Mouse (Mus musculus) olfactory bulb, adult 2 months (tissue): Measurements from ENCODE around the gene Gm20671.
"Not testable (repeated sequence)": the region's sequence is repeated elsewhere in the genome, so short reads cannot be mapped to it uniquely, and the experiment has no call there.

Experiments used
- CTCF ChIP-seq: fragments of 200-500 bp; IDR thresholded peaks from 2 replicates; pipeline ENCODE4 v1.5.1; 2012; ENCODE audit warnings: low read depth, mild to moderate bottlenecking, low read length, moderate library complexity; ENCODE audit not compliant: insufficient read depth
- POLR2A ChIP-seq: fragments of 200-500 bp; IDR thresholded peaks from 2 replicates; pipeline ENCODE4 v1.6.1; 2012; ENCODE audit warnings: mild to moderate bottlenecking, low read depth, low read length, moderate library complexity; ENCODE audit not compliant: insufficient read depth

DNA sequence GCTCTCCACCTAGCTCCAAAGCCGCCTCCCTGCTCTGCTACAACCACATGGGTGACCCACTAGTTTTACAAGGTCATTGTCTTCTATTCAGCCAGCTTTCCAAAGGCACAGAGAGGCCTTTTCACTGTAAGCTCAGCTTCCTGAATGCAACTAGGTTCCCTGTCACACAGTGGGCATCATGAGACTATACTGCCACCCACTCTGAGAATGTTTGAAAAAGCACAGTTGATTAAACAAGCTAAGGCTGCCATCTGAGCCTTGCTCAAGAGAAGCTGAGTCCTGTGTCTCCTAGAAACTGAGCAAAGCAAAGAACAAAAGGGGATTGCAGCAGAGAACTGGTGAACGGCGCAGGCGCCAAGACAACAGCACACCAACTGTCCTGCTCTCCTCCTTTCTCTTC, 85.5 kb downstream of the Gm20671 start:
- not testable (repeated sequence) for TF ChIP-seq POLR2A, CTCF
